Mouse (Mus musculus): ENCODE measurements around the gene Zfp622.

GRCm38 (mm10) chr15:25972758-25973157, 11.4 kb upstream of the Zfp622 start:
- TF ChIP-seq POLR2A (IDR thresholded peaks at IDR 0.05; ENCODE audit: borderline replicate concordance, extremely low read depth, low read depth, low read length) (no peak), CTCF (IDR thresholded peaks at IDR 0.05; ENCODE audit: insufficient read depth, low read length) (no peak)
